Mouse (Mus musculus): ENCODE results near the gene Ccdc57.

DNA sequence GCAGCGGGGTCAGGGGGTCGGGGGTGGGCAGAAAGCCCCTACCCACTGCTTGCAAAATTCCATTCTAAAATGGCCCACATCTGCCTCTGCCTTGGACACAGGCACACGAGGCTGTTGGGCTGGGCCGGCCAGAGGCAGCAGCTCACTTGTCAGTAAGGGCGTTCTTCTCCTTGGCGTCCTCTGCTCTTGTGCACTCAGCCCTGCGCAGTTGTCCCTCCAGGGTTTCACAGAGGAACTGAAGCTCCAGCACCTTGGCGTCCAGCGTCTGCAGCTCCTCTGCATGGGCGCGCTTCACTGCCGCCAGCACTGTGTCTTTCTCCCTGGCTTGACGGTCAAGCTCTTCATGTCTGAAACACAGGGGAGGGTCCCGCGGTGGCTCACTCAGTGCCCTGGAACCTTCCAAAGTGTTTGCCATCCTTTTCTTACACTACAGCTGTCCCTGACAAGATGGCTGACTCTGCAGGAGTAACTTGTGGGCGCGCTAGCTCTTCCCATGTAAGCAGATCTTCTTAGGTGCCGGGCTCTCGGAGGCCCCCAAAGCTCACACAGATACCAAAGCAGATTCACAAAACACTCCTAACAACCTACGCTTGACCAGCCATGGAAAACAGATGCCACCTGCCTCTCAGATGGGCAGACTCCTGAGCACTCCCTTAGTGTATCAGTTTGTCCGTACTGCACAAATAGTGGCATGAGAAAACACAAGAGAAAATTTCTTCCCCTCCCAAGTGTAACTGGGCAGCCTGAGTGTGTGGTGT lies 30.8 kb downstream of the Ccdc57 start:
- TF ChIP-seq FLI1 (IDR thresholded peaks at IDR 0.05; ENCODE audit: low read length) (no peak), GATA1 (IDR thresholded peaks at IDR 0.05; ENCODE audit: borderline replicate concordance, low read length) (no peak)
